Mouse (Mus musculus): Measurements from ENCODE around the gene Aagab.
A peak's percentile ranks its signal among the peaks of the same experiment; 100 is the strongest.

Gene Aagab

GRCm38 (mm10) chr9:63606594-63606993 is 4.1 kb downstream of the Aagab start:
- DNase-seq (ENCODE audit: low spot score) = no peak

- DNase-seq (ENCODE audit: low spot score) = no peak
Measured at GRCm38 (mm10) chr9:63608006-63608405, 5.5 kb downstream of the Aagab start.

GRCm38 (mm10) chr9:63609246-63609645 is 6.8 kb downstream of the Aagab start:
- DNase-seq (ENCODE audit: low spot score) = no peak

GRCm38 (mm10) chr9:63609776-63610175 is 7.3 kb downstream of the Aagab start:
- no peak for DNase-seq (ENCODE audit: low spot score)

- no peak for DNase-seq (ENCODE audit: low spot score)
Measured at GRCm38 (mm10) chr9:63610231-63610630, 7.8 kb downstream of the Aagab start.

GRCm38 (mm10) chr9:63610841-63611366 is 8.4 kb downstream of the Aagab start:
- no peak for DNase-seq (ENCODE audit: low spot score)

- DNase-seq (ENCODE audit: low spot score) = no peak
Measured at GRCm38 (mm10) chr9:63611967-63612366, 9.5 kb downstream of the Aagab start.

GRCm38 (mm10) chr9:63612565-63613515 is 10.4 kb downstream of the Aagab start:
- peak; percentile 24 for DNase-seq (ENCODE audit: low spot score)

- DNase-seq (ENCODE audit: low spot score) = no peak
Measured at GRCm38 (mm10) chr9:63613569-63613968, 11.1 kb downstream of the Aagab start.

GRCm38 (mm10) chr9:63614018-63614985 is 11.8 kb downstream of the Aagab start:
- no peak for DNase-seq (ENCODE audit: low spot score)

- no peak for DNase-seq (ENCODE audit: low spot score)
Measured at GRCm38 (mm10) chr9:63617967-63618366, 15.5 kb downstream of the Aagab start.

GRCm38 (mm10) chr9:63623895-63624569 is 21.6 kb downstream of the Aagab start:
- no peak for DNase-seq (ENCODE audit: low spot score)

- DNase-seq (ENCODE audit: low spot score) = no peak
Measured at GRCm38 (mm10) chr9:63625090-63625756, 22.8 kb downstream of the Aagab start.

- DNase-seq (ENCODE audit: low spot score) = no peak
Measured at GRCm38 (mm10) chr9:63632045-63632444, 29.6 kb downstream of the Aagab start.

GRCm38 (mm10) chr9:63632924-63633323 is 30.5 kb downstream of the Aagab start:
- no peak for DNase-seq (ENCODE audit: low spot score)

- DNase-seq (ENCODE audit: low spot score) = no peak
Measured at GRCm38 (mm10) chr9:63633334-63633733, 30.9 kb downstream of the Aagab start.

GRCm38 (mm10) chr9:63636113-63636512 is 33.7 kb downstream of the Aagab start:
- DNase-seq (ENCODE audit: low spot score) = no peak

- no peak for DNase-seq (ENCODE audit: low spot score)
Measured at GRCm38 (mm10) chr9:63641983-63642646, 39.7 kb downstream of the Aagab start.

GRCm38 (mm10) chr9:63644011-63644410 is 41.6 kb downstream of the Aagab start:
- DNase-seq (ENCODE audit: low spot score) = no peak

GRCm38 (mm10) chr9:63645084-63645483 is 42.6 kb downstream of the Aagab start:
- DNase-seq (ENCODE audit: low spot score) = no peak

Measured in urinary bladder, postnatal 14 days (tissue).